Mouse (Mus musculus): Measurements from ENCODE around the gene Dppa3. TPM values are rescaled to one million over a fixed set of nuclear protein-coding genes. Genes with fewer than 3 reads are reported as not detected.

Gene Dppa3
- polyA plus RNA-seq (2016; fragmentation: Nextera tagmentation; extraction: Ambion mirVana), result 0.34 TPM in 1 of 2 replicates, not detected in the other

- Histone ChIP-seq H3K4me2 (replicated peaks) (no peak within 1 kb of the TSS; the same call in 1 of the 2 replicates), H3K27ac (no peak within 1 kb of the TSS), H3K9ac (no peak within 1 kb of the TSS), H3K9me3 (no peaks in the 10 kb centered on the region), H3K36me3 (no peaks in the 10 kb centered on the region), H3K4me1 (no peaks in the 10 kb centered on the region), H3K27me3 (peaks cover 4% of the 10 kb centered on the region; the same call in 1 of the 2 replicates), H3K4me3 (no peak within 1 kb of the TSS)
- no peak for ATAC-seq (ENCODE audit: insufficient number of reproducible peaks, insufficient read depth, low FRiP score, low TSS enrichment)
- WGBS, result 90% methylated on average over 8 of the region's 8 CpGs
These were observed at the start of gene Dppa3 for GRCm38 (mm10) chr6:122626110-122626509. TSS of gene Dppa3 (plus strand) at chr6:122626410.

- H3K4me3 ChIP-seq, result no peak overlapping the region
- WGBS, result 88% methylated on average over 3 of the region's 3 CpGs
- H3K27ac ChIP-seq, result no peak overlapping the region
- no peaks in the 10 kb centered on the region for H3K4me1 ChIP-seq
- H3K9ac ChIP-seq, result no peak overlapping the region
- no peaks in the 10 kb centered on the region for H3K36me3 ChIP-seq
- H3K9me3 ChIP-seq, result no peaks in the 10 kb centered on the region
- no peak for ATAC-seq (ENCODE audit: insufficient number of reproducible peaks, insufficient read depth, low FRiP score, low TSS enrichment)
- H3K4me2 ChIP-seq (replicated peaks), result no peak overlapping the region
- no peaks in the 10 kb centered on the region for H3K27me3 ChIP-seq
These were observed 49.2 kb upstream of the Dppa3 start for GRCm38 (mm10) chr6:122577030-122577429.

- ATAC-seq (ENCODE audit: insufficient number of reproducible peaks, insufficient read depth, low FRiP score, low TSS enrichment), result no peak
These were observed 47.1 kb upstream of the Dppa3 start for GRCm38 (mm10) chr6:122579086-122579485.

GRCm38 (mm10) chr6:122591027-122591758 lies 35.0 kb upstream of the Dppa3 start:
- Histone ChIP-seq H3K27ac (no peak overlapping the region), H3K4me3 (no peak overlapping the region), H3K4me1 (no peaks in the 10 kb centered on the region), H3K9ac (no peak overlapping the region), H3K4me2 (replicated peaks) (no peak overlapping the region), H3K27me3 (no peaks in the 10 kb centered on the region), H3K36me3 (no peaks in the 10 kb centered on the region), H3K9me3 (no peaks in the 10 kb centered on the region)
- no peak for ATAC-seq (ENCODE audit: insufficient number of reproducible peaks, insufficient read depth, low FRiP score, low TSS enrichment)
- 83% methylated on average over 13 of the region's 13 CpGs for WGBS

More at GRCm38 (mm10) chr6:122579086-122579485, 47.1 kb upstream of the Dppa3 start:
- H3K27me3 ChIP-seq, result no peaks in the 10 kb centered on the region
- H3K36me3 ChIP-seq, result no peaks in the 10 kb centered on the region
- WGBS, result 74% methylated on average over 1 of the region's 1 CpGs
- H3K4me1 ChIP-seq, result no peaks in the 10 kb centered on the region
- H3K4me3 ChIP-seq, result no peak overlapping the region
- no peak overlapping the region for H3K4me2 ChIP-seq (replicated peaks)
- H3K9ac ChIP-seq, result no peak overlapping the region
- no peaks in the 10 kb centered on the region for H3K9me3 ChIP-seq
- no peak overlapping the region for H3K27ac ChIP-seq

GRCm38 (mm10) chr6:122592905-122593304 lies 33.3 kb upstream of the Dppa3 start:
- no peak overlapping the region for H3K4me3 ChIP-seq
- H3K4me1 ChIP-seq, result no peaks in the 10 kb centered on the region
- 85% methylated on average over 2 of the region's 2 CpGs for WGBS
- no peaks in the 10 kb centered on the region for H3K9me3 ChIP-seq
- ATAC-seq (ENCODE audit: insufficient number of reproducible peaks, insufficient read depth, low FRiP score, low TSS enrichment), result no peak
- H3K27me3 ChIP-seq, result no peaks in the 10 kb centered on the region
- H3K27ac ChIP-seq, result no peak overlapping the region
- no peak overlapping the region for H3K9ac ChIP-seq
- no peaks in the 10 kb centered on the region for H3K36me3 ChIP-seq
- H3K4me2 ChIP-seq (replicated peaks), result no peak overlapping the region

- H3K9me3 ChIP-seq, result no peaks in the 10 kb centered on the region
- no peak overlapping the region for H3K27ac ChIP-seq
- no peaks in the 10 kb centered on the region for H3K4me1 ChIP-seq
- H3K36me3 ChIP-seq, result no peaks in the 10 kb centered on the region
- H3K4me2 ChIP-seq (replicated peaks), result no peak overlapping the region
- no peak for ATAC-seq (ENCODE audit: insufficient number of reproducible peaks, insufficient read depth, low FRiP score, low TSS enrichment)
- no peak overlapping the region for H3K4me3 ChIP-seq
- no peak overlapping the region for H3K9ac ChIP-seq
- no peaks in the 10 kb centered on the region for H3K27me3 ChIP-seq
- 30% methylated on average over 7 of the region's 7 CpGs for WGBS
These were observed 30.6 kb upstream of the Dppa3 start for GRCm38 (mm10) chr6:122595637-122596036.

GRCm38 (mm10) chr6:122596608-122597007 lies 29.6 kb upstream of the Dppa3 start:
- H3K27ac ChIP-seq, result no peak overlapping the region
- ATAC-seq (ENCODE audit: insufficient number of reproducible peaks, insufficient read depth, low FRiP score, low TSS enrichment), result no peak
- no peaks in the 10 kb centered on the region for H3K36me3 ChIP-seq
- 78% methylated on average over 7 of the region's 7 CpGs for WGBS
- H3K4me3 ChIP-seq, result no peak overlapping the region
- no peak overlapping the region for H3K9ac ChIP-seq
- H3K4me1 ChIP-seq, result no peaks in the 10 kb centered on the region
- H3K9me3 ChIP-seq, result no peaks in the 10 kb centered on the region
- no peak overlapping the region for H3K4me2 ChIP-seq (replicated peaks)
- H3K27me3 ChIP-seq, result no peaks in the 10 kb centered on the region

- H3K9ac ChIP-seq, result no peak overlapping the region
- H3K9me3 ChIP-seq, result no peaks in the 10 kb centered on the region
- H3K4me2 ChIP-seq (replicated peaks), result no peak overlapping the region
- no peaks in the 10 kb centered on the region for H3K36me3 ChIP-seq
- H3K27me3 ChIP-seq, result no peaks in the 10 kb centered on the region
- H3K4me3 ChIP-seq, result no peak overlapping the region
- H3K4me1 ChIP-seq, result no peaks in the 10 kb centered on the region
- ATAC-seq (ENCODE audit: insufficient number of reproducible peaks, insufficient read depth, low FRiP score, low TSS enrichment), result no peak
- 95% methylated on average over 4 of the region's 4 CpGs for WGBS
- no peak overlapping the region for H3K27ac ChIP-seq
These were observed 28.2 kb upstream of the Dppa3 start for GRCm38 (mm10) chr6:122598014-122598413.

GRCm38 (mm10) chr6:122598436-122598835 lies 27.8 kb upstream of the Dppa3 start:
- no peak overlapping the region for H3K9ac ChIP-seq
- no peak overlapping the region for H3K4me3 ChIP-seq
- no peak overlapping the region for H3K27ac ChIP-seq
- no peaks in the 10 kb centered on the region for H3K4me1 ChIP-seq
- H3K36me3 ChIP-seq, result no peaks in the 10 kb centered on the region
- H3K4me2 ChIP-seq (replicated peaks), result no peak overlapping the region
- H3K27me3 ChIP-seq, result no peaks in the 10 kb centered on the region
- no peak for ATAC-seq (ENCODE audit: insufficient number of reproducible peaks, insufficient read depth, low FRiP score, low TSS enrichment)
- no peaks in the 10 kb centered on the region for H3K9me3 ChIP-seq
- 87% methylated on average over 6 of the region's 6 CpGs for WGBS

GRCm38 (mm10) chr6:122599054-122599737 lies 27.0 kb upstream of the Dppa3 start:
- Histone ChIP-seq H3K4me1 (no peaks in the 10 kb centered on the region), H3K9ac (no peak overlapping the region), H3K36me3 (no peaks in the 10 kb centered on the region), H3K27me3 (no peaks in the 10 kb centered on the region), H3K4me3 (no peak overlapping the region), H3K4me2 (replicated peaks) (no peak overlapping the region), H3K9me3 (no peaks in the 10 kb centered on the region), H3K27ac (no peak overlapping the region)
- WGBS, result 92% methylated on average over 9 of the region's 9 CpGs
- no peak for ATAC-seq (ENCODE audit: insufficient number of reproducible peaks, insufficient read depth, low FRiP score, low TSS enrichment)

- H3K9me3 ChIP-seq, result no peaks in the 10 kb centered on the region
- H3K27ac ChIP-seq, result no peak overlapping the region
- 81% methylated on average over 7 of the region's 7 CpGs for WGBS
- no peak overlapping the region for H3K4me2 ChIP-seq (replicated peaks)
- no peak for ATAC-seq (ENCODE audit: insufficient number of reproducible peaks, insufficient read depth, low FRiP score, low TSS enrichment)
- no peak overlapping the region for H3K4me3 ChIP-seq
- no peak overlapping the region for H3K9ac ChIP-seq
- H3K36me3 ChIP-seq, result no peaks in the 10 kb centered on the region
- H3K27me3 ChIP-seq, result no peaks in the 10 kb centered on the region
- H3K4me1 ChIP-seq, result no peaks in the 10 kb centered on the region
These were observed 26.1 kb upstream of the Dppa3 start for GRCm38 (mm10) chr6:122600066-122600646.

GRCm38 (mm10) chr6:122601031-122601430 lies 25.2 kb upstream of the Dppa3 start:
- Histone ChIP-seq H3K4me3 (no peak overlapping the region), H3K4me1 (no peaks in the 10 kb centered on the region), H3K9ac (no peak overlapping the region), H3K36me3 (no peaks in the 10 kb centered on the region), H3K4me2 (replicated peaks) (no peak overlapping the region), H3K9me3 (no peaks in the 10 kb centered on the region), H3K27ac (no peak overlapping the region), H3K27me3 (no peaks in the 10 kb centered on the region)
- no peak for ATAC-seq (ENCODE audit: insufficient number of reproducible peaks, insufficient read depth, low FRiP score, low TSS enrichment)
- 87% methylated on average over 4 of the region's 4 CpGs for WGBS

Measured in embryonic facial prominence, embryonic 12.5 days (tissue).